Mouse (Mus musculus) kidney, postnatal 14 days (tissue): ENCODE results near the gene Higd2a.
"Not testable (repeated sequence)": the region's sequence is repeated elsewhere in the genome, so short reads cannot be mapped to it uniquely, and the experiment has no call there.

Experiments used
- DNase-seq: peaks from one replicate; pipeline ENCODE4 v3.0.0; 2022; ENCODE audit warnings: mixed read lengths

The Higd2a gene

DNA sequence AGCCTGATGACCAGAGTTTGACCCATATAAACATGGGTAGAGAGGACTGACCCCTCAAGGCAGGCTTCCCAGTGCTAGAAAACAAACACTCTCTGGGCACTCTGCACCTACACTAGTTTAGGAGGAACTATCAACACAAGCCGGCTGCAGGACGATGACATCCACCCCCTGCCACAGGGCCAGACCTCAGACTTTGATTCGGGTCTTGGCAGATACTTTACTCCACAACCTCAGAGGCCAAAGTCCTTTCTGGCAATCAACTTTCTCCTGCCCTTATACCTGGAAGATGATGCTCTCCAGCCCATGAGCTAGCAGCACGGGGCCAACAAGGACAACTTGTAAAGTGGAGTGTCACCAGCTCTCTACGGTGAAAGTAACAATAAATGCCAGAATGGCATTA, 7.1 kb upstream of the Higd2a start:
- DNase-seq, result no peak

DNA sequence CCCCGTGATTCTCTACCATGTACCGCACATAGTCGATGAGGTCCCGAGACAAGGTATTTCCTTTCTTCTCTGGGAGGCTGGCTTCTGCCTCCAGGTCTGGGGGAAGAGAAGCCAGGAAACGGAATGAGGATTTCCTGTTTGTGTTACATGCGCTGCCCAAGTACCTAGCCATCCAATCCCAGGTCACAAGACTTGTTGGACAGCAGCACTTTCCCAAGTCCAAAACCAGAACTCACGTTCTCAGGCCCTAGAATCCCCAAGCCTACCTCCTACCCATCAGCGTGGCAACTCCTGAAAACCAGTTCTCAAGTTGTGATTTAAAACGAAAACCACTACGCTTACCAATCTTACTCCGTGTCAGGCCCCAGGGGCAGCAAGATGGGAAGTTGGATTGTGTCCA, 4.2 kb upstream of the Higd2a start:
- DNase-seq, result no peak

DNA sequence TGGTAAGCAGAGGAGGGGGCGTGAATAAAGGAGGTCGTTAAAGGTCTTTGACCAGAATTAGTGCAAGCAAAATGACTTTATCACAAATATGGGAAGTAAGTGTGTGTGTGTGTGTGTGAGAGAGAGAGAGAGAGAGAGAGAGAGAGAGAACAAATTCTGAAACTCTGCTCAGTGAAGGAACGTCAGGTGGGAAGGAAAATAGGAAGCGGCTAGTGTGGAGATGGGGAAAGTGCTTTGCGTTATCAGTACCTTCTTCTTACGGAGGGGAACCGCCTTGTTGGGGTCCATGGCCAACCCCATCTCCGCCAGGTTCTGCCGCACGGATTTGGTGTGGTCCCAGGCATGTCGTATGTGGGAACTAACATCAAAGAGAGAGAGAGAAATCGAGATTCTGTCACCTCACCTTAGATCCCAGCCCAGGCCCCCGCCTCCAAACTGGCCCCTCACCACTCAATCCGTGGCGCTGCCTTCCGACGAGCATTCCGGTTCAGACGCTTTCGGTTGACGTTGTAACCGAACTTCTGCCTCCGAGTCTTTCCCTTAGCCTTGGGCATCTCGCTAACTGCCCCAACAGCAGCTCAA, 502 bp upstream of the Higd2a start:
- DNase-seq, result no peak

DNA sequence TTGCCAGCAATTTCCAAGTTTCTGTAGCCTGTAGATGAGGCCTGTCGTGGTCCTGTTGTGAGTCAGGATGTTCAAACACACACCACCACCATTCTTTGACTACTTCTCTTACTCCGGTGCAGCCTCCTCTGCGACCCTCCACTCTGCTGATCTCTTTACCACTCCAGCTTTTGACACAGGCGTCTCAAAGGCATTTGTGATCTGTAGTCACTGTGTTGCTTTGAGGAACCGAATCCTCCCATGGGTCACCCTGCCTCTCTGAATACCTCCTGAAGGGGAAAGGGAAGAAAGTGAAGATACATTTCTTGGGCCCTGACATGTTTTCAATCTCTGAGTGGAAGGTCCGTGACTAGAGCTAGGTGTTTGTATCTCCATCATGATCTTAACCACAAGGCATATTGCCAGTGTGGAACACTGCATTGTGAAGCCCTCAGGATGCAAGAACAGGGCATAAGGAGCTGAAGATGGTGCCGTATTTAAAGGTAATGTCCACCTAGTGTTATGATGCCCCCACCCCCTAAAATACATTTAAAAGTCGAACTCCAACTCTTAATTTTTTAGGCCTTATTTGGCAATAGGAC, 1.9 kb downstream of the Higd2a start:
- no peak for DNase-seq

DNA sequence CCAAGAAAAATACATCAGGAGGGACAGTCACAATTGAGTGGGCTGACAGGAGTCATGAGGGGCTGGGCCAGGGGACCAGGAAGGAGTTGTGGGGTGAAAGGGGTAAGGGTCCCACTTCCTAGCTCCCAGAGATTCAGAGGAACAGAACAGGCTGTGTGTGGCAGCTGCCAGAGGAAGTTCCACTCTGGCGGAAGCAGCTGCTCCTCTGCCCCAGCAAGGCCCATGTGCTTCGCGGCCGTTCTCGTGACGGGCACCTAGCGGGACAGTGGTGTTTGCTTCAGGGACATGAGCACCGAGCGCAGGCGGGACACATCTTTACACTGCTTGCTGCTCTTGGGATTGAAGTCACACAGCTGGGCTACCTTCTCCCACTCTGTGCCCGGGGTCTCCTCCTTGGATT, 3.6 kb downstream of the Higd2a start:
- no peak for DNase-seq

DNA sequence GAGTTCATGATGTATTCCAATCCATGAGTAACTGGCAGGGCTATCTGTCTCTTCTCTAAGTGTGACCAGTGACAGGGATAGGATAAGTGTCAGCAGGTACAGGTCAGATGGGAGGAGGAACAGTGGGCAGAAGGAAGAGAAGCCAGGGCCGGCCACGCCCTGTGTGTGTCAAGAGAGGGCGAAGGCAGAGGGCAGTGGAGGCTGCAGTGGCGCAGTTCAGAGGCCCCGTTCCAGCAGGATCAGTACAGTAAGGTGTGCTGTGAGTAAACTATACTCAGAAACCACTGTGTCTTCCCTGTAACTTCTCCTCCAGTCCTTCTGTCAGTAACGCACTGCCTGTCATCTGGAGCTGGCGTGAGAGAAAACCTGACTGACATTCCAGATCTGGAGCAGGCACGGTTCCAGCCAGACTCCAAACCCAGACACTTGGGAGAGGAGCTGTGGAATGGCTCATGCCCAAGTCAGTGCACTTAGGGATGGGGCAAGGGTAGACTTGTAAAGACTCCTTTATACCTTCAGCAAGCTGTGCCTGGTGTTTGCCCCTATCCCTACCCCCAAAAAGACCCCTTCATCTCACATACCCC, 6.2 kb downstream of the Higd2a start:
- no peak for DNase-seq

DNA sequence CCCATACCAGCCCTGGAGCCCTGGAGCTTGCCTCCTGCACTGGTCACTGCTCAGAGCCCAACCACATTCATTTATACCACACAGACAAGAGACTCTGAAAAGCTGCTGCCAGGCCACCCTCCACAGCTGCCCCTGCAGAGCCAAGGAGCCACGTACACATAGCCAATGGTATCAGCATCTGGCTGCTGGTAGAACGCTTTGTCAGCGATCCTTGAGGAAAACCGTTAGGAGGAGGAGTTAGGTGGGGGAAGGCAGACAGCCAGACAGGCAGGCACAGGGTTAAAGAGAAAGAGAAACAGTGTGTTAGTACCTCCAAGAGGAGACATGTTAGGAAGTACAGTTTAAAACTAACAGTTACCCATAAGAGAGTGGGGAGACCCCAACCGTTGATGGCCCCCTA, 6.9 kb downstream of the Higd2a start:
- DNase-seq, result no peak

DNA sequence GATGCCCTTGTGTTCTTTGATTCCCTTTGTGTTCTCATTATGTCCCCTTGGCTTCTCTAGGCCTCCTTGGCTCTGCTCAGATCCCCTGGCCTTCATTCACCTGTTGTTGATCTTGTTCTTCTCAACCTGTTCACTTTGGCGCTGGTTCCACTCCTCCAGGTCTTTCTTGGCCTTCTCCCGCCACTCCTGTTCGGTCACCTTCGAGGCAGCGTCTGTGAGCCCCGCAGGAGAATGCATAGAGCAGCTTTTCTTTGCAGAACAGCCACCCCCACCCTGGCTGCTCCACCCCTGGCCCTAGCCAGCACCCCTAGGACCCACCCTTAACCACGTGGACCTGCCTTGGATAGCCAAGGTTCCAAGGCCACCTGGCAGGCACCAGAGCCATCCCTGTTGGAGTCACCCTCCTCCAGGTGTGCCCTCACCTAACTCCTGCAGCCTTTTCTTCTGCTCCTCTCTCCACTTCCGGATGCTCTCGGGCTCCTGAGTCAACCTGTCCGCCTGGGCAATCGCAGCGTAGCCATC, 8.7 kb downstream of the Higd2a start:
- no peak for DNase-seq

DNA sequence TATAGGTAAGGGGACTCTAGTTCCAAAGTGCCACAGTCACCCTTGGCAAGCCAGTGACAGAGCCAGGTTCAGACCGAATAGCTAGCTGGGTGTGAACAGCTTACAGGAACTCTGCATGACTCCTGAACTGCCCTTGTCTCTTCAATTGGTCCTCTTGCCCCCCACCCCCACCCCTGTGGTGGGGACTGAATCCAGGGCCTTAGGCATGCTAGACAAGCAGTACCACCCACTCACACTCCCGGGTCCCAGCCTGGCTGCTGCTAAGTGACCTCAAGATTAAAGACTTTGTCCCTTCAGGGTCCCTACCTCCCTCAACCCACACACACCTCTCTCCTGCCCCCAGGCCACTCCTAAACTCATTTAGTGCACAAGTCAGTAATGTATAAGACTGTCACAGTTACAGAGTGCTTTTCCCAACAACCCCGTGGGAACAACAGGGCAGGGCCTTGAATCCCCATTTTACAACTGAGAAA, 12.7 kb downstream of the Higd2a start:
- DNase-seq, result no peak

DNA sequence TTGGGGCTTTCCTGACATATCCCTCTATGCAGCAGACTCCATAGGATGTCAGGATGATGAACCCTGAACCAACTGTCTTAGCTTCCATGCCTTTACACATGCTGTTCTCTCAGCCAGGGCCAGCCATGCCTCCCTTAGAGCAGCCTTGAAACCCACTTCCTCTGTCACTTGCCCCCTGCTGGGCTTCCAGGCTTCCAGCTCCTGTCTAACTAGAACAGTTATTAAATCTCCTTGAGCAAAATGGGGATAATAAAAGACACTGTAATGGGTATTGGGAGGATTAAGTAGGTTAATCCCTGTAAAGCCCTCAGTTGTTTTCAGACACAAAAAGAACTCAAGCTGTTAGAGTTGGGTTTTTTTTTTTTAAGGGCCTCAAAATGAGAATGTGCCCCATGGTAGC, 13.5 kb downstream of the Higd2a start:
- no peak for DNase-seq

DNA sequence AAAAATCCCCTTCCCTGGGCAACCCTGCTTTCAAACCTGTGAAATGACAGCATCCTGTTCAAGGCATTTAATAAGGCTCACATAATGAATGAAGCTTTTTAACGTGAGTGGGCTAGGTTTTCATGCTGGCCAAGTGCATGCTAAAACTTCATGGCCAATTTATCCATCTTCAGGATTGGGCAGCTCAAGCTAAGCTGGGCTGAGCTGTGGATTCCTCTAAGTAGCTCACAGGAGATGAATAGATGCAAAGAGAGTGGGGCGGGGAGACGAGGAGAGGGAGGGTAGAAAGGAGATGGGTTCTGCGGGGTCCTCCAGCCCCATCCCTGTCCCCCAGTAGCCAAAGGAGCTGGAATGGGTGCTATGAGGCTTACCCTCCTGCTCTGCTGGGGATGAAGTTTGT, 14.2 kb downstream of the Higd2a start:
- DNase-seq, result no peak

DNA sequence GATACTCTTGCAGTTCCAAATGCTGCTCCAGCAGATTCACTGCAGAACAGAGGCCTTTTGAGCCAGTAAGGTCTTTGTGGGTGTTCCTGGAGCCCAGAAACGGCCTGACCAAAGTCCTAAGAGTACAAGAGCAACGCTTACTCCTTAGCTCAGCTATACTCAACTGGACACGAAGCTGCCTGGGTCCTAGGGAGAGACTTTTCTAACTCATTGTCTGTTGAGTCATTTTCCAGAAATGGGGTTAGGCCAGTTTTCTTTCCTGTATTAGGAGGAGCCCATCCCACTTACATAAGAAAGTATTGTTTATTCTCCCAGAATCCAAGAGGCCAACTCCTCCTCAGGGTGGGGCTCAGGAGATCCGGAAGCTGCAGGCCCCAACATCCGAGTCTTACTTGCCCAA, 15.4 kb downstream of the Higd2a start:
- peak; percentile 52 for DNase-seq

DNA sequence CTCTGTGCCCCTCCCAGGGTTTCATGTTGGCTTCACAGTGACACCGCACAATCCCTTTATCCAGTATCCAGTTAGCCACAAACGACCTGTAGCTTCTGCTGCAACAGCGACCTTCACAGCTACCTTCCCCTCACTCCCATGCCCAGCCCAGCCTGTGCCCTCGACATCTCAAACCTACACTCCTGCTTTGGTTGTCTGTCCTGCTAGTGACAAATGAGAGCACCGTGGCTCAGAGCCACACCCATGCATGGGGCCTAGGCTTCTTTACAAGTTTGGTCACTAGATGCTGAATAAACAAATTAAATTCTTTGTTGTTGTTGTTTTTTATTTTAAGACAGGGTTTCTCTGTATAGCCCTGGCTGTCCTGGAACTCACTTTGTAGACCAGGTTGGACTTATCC, 17.2 kb downstream of the Higd2a start:
- no peak for DNase-seq

DNA sequence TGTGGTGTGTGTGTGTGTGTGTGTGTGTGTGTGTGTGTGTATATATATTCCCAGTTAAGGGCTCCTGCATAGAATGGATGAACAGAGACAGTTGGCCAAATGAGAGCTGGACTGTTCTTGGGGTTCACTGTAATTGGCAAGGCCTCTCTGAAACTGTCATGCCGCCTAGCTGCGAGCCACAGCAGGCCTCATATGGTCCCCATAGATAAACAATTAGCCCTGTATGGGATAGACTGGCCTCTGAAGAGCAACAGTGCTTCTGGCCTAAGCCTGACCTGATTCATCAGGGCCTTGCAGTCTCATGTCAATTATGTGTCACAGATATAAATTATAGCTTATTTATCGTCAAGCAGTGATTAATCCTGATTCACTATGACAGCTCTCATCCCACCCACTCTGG, 18.0 kb downstream of the Higd2a start:
- DNase-seq, result no peak

DNA sequence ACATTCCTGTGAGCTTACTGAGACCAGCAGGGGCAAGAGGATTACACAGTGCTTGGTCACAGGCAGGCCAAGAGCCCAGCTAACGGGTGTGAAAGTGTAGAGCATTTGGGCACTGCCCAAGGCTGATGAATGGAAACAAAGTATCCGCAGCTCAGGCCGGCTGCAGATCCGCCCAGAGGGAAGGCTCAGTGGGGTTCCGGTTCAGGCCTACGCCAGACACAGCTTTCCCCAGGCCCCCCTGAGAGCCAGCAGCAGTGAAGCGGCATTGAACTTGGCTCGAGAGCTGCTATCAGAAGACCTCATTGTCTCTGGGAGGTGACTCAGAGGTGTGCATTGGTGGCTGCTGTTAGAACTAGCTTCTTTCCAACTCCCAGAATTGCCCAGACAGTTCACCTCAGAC, 18.7 kb downstream of the Higd2a start:
- no peak for DNase-seq

DNA sequence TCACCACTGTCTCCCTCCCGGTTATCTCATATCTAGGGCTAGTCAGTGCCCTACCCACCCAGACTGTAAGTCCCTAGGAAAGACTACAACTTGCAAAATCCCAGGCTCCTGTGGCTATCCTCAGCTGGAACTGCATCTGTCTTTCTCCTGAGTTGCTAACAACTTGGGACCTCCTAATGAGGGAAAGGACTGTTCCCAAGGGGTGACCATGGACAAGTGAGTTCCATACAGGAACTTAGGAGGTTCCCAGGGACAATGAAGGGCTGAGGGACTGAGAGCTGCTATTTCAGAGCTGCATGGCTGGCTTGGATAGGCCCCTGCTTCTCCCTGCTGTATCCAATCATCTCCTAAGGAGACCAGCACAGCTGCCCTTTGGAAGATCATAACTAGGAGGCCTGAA, 19.3 kb downstream of the Higd2a start:
- no peak for DNase-seq

DNA sequence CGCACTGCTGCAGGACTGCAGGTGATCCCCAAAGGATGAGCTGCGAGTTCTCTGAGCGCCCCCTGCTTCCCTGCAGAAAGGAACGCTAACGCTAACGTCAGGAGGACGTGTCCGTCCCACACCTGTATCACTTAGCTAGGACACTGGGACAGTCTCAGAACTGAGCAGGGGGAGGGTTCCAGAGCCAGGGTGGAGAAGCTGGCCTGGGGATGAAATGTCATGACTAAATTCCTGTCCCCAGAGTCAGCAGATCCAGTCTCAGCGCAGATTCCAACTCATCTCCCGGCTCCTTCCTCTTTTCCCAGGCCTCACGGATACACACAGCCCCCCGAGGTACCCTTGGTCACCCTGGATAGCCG, 20.6 kb downstream of the Higd2a start:
- DNase-seq, result no peak

DNA sequence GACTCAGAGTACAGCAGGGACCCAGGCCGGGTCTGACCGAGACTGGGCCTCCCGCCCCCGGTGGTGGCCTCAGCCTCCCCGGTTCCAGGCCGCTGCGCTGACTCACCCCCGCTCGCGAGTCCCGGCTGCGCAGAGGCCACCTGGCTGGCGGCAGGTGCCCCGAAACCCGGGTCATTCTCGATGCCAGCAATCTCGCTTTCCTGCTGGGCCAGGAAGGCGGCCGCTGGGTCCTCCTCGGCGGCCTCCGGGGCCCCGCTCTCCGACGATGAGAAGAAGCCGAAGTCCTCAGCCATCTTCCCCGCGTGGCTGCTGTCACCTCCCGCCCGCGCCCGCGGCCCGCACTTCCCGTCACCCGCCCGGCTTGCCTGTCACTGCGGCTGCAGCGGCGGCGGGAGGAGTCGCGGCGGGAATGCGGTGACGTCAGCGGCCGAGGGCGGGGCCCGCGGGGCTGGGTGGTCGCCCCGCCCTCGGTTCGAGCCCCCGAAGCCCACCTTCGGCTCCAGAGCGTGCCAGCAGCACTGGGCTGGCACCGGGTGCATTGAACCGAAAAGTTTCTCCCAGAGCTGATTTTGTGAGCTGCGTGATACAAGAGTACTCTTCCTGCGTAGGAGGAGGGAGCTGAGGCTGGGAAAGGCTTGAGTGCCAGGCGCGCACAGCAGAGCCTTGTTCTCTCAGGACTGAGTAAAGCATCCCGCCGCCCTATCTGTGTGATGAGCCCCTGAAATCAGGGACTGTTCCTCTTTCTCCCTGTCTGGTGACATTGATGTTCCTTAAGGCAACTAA, 21.2 kb downstream of the Higd2a start, which contains the start of gene Cltb:
TSS of gene Cltb (minus strand) at position 373 of the 783 bp plus-strand sequence.
- peak; percentile 93 for DNase-seq

DNA sequence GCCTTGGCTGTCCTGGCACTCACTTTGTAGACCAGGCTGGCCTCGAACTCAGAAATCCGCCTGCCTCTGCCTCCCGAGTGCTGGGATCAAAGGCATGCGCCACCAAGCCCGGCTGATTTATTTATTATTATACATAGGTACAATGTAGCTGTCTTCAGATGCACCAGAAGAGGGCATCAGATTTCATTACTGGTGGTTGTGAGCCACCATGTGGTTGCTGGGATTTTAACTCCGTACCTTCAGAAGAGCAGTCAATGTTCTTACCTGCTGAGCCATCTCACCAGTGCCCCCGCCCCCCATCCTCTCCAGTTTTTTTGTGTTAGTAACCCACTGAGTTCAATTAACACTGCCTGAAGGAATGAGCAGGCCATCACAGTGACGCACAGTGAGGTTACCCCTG, 23.1 kb downstream of the Higd2a start:
- DNase-seq, result not testable (repeated sequence)

DNA sequence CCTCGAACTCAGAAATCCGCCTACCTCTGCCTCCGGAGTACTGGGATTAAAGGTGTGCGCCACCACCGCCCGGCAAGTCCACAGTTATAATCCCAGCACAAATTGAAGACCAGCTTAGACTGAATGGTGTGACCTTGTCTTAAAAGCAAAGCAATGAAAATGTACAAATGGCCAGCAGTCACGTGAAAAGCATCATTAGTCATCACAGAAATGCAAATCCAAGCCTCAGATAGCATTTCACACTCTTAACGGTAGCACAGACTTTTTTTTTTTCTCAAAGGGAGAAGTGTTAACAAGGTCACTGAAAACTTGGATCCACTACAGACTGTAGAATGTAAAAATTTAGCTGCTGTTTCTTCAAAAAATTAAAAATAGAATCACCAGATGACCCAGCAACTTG, 26.3 kb downstream of the Higd2a start:
- DNase-seq, result no peak

DNA sequence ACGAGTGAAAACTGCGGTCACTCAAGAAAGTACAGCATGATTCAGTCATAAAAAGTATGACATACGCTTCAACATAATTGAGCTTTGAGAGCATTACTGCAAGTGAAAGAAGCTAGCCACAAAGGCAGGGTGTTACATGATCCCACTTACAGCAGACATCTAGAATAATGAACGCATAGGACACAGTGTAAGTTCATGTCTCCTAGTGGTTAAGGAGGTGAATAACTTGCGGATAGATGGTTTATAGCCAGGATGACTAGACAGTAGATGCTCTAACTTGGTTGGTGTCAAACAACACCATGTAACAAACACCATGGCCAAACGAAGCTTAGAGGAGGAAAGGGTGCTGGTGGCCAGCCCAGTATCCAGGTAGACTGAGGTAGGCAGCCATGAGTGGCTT, 27.0 kb downstream of the Higd2a start:
- DNase-seq, result no peak

DNA sequence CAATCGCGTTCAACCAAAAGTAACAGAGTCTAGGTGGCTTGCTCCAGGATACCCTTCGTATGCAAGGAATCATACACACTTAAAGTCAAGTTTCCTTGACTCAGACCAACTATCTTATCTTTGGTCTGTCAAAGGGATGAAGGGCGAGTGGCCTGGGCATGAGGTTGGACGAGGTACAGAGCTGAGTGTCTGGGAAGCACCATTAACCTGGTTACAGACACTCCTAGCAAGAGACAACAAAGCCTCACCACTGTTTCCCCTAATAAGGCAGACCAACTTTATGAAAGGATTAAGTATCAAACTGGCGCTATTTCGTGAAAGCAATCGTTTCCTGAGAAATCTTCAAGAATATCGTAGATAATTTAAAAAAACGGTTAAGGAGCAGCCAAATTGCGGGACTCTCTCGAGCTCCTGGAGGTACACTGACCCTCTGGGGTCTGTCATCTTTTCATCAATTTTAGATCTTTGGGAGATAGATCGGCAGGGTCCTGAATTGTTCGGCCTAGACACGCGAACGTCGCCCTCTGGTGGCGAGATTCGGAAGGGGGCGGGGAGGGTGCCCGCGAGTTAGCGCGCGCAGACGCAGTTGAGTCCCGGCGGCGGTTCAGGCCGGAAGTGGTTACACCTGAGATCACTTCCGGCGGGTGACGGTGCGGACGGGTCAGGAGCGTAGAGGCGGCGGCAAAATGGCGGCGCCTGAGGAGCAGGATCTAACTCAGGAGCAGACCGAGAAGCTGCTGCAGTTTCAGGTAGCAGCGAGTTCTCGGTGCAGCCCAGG, 31.3 kb downstream of the Higd2a start, which contains the start of gene Faf2:
TSS of gene Faf2 (plus strand) at position 630 of the 778 bp plus-strand sequence.
- DNase-seq, result peak; percentile 99
